Mouse (Mus musculus): ENCODE measurements around the gene Prkci.

The Prkci gene

DNA sequence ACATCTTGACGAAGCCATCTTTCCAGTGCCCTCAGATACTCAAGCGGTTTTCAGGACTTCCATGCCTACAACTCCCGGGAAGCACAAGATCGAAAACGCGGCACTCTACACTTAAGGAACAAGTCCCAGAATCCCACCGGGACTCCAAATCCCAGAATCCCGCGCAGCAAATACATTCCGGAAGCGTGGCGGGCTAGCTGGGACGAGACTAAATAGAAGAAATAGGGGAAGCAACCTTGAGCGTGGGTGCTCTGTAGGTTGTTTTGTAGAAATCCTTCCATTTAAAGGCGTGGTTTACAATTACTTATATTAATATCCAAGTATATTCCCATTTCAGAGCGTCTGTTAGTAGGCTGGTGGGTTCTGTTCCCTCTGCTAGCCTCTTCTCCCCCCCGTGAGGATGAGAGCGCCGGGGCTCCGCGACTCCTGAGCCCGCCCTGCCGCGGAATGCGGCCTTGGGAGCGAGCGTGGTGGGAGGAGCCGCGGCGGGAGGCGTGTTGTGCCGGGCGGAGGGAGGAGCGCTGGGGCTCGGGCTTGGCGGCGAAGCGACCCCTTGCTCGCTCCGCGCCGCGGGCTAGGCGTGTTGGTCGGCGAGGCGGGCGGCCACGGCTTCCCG is at the start of gene Prkci:
Gene Prkci, plus strand, starts transcription at position 465 of the 616 bp plus-strand sequence.
- peak; percentile 95 for DNase-seq (ENCODE audit: low spot score)

DNA sequence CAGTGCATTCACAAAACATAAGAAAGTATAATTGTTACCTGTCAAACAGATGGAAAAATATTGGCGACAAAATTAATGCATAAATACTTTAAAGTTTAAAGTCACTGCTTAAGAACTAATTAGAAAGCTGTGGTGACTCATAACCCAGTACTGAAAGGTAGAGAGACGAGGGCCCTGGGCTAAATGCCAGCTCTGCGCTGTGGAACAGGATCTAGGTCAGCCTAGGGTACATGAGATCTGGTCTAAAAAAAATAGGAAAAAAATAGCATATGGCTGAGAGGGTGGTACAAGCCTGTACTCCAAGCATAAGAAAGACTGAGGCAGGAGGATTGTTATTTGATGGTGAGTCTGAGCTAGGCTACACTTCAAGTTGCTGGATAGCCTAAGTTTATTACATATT is 43.9 kb upstream of the Prkci start:
- DNase-seq (ENCODE audit: low spot score): no peak

DNA sequence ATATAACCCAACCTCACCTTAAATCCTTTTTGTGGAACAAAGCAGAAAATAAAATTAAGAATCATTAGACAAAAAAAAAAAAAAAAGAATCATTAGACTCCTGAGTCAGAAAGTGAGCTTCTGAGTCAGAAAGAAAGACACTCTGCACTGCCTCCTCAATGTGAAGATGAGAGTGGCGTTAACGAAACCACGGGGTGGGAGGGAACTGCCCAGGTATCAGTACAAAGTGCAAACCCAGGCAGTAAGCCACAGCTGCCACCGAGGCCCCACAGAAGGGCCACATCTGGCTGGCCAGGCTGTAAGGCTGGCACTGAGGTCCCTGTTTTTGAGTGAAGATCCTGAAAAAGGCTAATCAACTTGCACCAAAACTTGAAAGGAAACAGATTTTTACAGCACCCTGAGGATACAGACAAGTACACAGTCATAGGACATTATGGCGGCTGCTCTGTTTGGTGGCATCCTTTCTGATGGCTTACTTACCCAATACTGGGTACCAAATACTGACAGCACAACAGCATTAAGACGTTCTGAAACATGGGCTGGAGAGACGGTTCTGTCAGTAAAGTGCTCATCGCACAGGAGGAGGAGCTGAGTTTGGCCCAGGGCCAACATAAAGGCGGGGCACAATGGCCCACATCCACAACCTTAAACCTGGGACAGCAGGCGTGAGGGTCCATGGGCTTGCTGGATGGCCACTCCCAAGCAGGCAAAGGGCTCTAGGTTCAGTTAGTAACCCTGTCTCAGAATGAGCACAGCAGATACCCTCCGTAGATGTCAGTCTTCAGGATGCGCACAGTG is 43.1 kb upstream of the Prkci start:
- DNase-seq (ENCODE audit: low spot score): no peak

DNA sequence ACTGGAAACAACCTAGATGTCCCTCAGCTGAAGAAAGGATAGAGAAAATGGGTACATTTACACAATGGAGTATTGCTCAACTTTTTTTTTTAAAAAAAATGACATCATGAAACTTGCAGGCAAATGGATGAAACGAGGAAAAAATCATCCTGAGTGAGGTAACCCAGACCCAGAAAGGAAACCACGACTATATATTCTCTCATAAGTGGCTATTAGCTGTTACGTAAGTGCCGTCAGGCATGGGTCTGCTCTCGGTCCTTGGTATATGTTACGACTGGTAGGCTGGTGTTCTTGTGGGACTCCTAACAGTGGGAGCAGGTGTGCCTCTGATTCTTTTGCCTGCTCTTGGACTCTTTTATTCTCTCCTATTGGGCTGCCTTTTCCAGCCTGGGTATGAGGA is 39.2 kb upstream of the Prkci start:
- DNase-seq (ENCODE audit: low spot score): no peak

DNA sequence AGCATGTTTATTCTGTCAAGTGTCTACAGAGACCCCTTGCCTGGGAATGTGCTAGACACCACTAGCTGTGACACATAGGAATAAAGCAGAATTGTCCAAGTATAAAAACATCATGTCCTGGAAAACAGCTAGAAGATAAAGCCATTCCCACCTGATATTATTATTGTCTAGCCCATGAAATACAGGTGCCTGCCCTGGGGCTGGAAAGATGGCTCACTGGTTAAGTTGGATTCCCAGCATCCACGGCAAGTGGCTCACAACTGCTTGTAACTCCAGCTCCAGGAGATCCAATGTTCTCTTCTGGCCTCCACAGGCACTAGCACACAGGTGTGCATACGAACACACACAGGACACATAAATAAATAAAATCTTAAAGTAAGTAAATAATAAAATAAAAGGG is 36.8 kb upstream of the Prkci start:
- no peak for DNase-seq (ENCODE audit: low spot score)

DNA sequence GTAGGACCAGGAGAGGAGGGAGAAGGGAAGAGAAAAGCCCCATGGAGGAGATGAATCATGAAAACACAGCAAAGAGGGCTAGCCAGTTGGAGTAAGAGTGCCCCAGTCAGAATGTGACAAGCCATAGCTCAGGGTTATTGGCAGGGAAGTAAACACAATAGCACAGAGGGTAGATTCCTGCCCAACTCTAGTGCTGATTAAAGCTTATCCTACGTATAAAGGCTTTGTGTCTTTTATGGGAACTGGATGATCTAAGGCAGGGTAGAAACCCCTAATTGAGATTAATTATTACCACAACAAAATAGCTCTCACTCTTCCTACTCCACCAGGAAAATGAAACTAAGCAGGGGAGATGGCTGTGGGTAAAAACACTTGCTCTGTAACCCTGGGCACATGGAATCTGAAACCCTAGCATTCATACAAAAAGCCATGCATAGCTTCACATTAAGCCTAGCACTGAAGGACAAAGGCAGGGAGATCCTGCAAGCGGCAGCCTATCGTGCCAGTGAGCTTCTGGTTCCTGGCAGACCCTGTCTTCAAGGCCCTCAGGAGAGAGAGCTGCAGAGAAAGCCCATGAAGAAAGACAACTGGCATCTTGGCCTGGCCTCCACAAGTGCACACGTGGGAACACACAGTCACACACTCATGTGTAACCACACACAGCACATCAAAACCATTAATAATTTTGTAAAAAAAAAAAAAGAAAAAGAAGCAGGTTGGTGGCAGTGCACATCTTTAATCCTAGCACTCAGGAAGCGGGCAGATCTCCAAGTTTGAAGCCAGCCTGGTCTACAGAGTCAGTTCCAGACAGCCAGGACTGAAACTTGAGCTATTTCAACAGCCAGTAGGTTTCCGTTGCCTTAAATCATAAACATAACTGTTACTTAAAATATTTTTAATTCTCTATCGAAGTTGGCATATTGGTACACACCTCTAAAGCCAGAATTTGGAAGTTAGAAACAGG is 35.4 kb upstream of the Prkci start:
- no peak for DNase-seq (ENCODE audit: low spot score)

DNA sequence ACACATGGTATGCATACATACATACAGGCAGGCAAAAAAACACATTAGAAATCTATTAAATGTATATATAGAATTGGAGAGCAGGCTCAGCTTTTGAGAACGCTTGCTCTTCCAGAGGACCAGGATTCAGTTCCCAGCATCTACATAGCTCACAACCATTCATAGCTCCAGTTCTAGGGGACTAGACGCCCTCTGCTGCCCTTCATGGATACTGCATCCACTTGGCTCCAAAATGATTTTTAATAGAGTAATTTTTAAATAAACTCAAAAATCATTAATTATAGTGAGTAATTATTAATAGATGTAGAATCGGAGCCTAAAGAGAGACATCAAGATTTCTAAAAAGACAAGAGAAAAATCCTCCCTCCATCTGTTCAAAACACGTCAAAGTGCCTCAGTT is 32.4 kb upstream of the Prkci start:
- DNase-seq (ENCODE audit: low spot score): no peak

DNA sequence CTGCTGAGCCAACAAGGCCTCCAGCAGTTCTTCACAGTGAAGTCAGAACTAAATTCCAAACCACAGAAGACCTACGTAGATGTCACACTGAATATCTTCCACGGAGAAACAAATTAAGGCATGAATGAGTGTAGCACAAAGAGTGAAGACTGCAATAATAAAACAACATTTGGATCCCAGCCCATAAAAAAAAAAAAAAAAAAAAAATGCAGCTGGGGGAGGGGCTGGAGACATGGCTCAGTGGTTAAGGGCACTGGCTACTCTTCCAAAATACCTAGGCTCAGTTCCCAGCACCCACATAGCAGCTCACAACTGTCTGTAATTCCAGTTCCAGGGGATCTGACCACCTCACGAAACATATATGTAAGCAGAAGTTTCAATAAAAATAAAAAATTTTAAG is 31.3 kb upstream of the Prkci start:
- no peak for DNase-seq (ENCODE audit: low spot score)

DNA sequence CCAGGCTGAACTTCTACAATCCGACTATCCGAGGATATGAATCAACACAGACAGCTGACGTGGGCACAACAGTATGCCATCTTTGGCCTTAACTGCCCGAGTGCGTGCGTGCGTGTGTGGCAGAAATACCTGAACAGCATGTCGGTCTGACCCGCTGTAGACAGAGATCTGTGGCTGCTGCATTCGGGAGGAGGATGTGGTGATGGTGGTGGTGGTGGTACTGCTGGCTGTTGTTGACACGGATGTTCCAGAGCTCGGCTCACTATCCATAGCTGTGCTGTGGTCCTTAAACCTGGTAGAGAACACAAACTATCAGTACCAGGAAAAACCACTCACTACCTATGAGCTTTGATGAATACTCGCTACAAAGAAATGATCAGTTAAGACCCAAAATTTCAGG is 29.9 kb upstream of the Prkci start:
- no peak for DNase-seq (ENCODE audit: low spot score)

DNA sequence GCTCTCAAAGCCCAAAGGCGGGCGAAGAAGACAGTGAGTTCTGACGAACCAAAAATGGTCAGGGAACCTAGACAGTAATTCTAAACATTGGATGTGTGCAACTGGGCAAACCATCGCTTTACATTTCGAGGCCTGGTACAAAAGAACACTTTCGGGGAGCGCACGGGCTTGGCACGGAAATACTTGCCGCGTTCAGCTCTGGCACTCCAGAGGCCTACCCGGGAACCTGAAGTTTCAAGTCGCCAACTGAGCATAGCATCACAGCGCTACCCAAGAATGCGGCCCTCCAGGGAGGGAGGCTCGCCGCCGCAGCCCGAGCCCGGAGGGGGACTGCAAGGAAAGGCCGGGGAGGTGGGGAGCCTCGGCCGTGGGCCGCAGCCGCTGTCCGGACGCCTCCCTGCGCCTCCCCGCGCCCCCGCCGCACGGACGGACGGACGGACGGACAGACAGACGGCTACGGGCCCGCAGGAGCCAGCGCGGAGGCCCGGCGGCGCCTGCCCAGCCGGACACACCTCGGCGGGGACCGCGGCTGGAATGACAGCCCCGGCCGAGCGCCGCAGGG is 26.9 kb upstream of the Prkci start:
- peak; percentile 50 for DNase-seq (ENCODE audit: low spot score)

DNA sequence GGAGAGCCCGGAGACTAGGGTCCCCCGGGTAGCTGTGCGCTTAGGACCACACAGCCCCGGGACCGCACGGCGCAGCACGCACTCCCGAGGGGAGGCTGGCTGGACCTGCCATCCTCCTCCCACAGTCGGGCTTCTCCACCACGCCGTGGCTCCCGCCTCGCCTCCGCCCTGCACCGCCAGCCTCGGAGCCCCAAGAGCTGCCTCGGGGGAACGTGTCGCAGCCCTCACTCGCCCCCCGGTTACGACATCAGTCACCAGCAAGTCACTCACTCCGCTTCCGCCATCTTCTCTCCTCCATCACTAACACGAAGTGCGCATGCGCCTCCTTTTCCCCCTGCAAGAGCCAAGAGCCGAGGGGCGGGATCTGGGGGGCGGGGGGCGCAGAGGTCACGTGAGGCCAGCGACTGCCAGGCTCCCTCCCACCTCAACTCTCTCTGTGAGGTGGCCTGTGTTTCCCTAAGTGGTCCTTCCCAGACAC is 26.4 kb upstream of the Prkci start, which contains the start of gene Phc3:
Gene Phc3, minus strand, starts transcription at position 312 of the 478 bp plus-strand sequence.
- DNase-seq (ENCODE audit: low spot score): peak; percentile 93

DNA sequence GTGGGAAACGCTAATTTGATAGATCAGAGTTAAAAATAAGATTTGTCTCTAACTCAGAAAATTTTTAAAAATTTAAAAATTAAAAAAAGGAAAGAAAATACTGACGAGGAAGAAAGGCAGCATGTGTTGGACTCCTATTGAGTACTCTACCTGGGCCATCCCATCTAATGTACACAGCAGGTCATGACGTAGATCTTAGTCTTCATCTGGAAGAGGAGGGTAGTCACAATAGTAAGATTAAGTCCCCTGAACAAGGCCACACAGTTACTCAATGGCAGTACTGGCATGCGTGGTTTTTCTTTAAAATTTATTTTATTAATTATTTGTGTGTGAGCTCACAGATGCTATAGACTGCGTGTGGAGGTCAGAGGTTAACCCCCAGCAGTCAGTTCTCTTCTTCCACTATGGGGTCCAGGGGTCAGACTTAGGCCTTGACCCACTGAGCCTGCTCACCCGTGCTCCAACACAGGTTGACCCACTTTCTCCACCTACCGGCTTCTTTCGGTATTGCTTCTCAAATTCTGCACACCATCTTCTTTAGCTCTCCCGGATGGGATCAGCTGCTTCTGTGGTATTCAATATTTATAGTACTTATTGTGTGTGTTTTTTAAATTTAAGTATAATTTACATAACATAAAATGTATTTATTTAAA is 20.3 kb upstream of the Prkci start:
- peak; percentile 79 for DNase-seq (ENCODE audit: low spot score)

DNA sequence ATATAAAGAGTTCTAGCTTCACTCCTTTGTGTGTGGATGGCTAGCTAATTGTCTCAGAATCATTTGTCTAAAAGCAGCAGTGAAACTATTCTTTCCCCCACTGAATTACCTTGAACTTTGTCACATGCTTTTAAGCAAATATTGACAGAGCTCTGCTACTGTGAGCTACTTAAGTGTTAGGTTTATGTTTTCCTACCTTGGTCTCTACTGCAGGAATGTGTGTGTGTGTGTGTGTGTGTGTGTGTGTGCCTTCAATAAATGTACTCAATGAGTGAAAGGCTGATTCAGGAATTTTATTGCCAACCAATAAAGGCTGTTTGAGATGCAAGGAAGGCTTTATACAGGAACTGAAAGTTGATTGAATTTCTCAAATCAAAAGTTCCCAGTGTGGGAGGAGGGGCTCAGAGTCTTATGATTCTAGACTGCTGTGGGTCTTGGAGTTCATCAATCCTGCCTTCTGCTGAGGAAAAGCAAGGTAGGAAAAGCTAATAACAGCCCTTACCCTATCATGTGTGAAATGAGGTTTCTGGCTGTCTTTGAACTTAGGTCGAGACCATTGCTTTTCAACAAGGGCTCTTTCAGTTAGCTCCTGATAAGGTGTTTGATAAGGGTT is 18.4 kb upstream of the Prkci start:
- DNase-seq (ENCODE audit: low spot score): peak; percentile 63

DNA sequence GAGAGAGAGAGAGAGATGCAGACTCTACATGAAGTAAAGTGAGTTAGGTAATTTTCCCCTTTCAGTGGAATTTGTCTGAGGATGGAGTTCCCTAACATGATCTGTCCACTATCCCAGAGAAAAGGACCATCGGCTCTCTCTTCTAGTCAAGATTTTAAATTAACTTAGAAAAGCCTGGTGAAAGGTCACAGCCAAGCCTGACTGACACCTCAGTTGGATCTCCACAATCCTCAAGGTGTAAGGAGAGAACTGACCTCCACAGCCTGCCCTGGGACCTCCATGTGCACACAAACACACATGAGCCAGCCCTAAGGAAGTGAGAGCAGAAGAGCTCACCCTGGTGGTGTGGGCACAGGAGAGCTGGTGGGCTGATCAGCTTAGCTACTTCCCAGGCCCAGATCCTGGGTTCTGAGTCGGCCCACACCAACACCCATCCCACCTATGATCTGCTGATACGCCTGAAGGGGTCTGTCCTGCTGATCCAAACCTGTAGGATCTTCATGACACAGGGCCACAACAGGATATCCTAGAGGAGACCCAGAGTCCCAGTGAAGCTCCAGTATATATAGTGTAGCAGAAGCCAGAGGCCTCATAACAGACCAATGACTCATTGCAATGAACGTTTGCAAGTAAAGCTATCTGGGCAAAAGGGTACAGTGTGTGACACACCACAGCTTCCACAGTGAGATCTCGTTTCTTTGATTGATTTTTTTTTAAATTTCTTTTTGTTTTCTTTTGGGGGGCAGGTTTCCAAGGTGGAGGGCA is 13.7 kb upstream of the Prkci start:
- no peak for DNase-seq (ENCODE audit: low spot score)

DNA sequence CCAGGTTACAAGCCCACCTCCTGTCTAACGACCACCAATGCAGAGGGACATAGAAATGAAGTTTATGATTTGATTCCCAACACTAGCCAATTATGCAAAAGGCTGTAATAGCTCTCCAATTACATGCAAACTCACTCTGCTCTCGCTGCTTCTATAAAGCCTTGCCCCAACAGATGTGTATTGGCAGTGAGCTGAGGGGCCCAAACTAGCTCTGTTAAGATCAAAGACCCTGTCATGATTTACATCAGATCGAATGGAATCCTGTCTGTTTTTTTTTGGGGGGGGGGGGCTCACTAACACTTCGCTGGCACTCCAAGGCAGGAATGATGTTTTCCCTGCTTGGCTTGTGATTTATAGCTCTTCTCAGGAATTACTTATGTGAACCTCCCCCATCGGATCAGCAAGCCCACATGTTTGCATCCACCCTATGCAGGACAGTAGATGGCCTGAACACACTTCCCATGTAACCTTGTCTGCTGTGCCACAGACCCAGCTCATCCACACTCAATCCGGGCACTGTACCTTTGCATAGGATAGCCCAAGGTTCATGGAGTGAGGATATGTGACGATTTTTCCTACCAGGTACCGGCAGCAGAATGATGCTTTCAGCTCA is 12.5 kb upstream of the Prkci start:
- DNase-seq (ENCODE audit: low spot score): no peak

DNA sequence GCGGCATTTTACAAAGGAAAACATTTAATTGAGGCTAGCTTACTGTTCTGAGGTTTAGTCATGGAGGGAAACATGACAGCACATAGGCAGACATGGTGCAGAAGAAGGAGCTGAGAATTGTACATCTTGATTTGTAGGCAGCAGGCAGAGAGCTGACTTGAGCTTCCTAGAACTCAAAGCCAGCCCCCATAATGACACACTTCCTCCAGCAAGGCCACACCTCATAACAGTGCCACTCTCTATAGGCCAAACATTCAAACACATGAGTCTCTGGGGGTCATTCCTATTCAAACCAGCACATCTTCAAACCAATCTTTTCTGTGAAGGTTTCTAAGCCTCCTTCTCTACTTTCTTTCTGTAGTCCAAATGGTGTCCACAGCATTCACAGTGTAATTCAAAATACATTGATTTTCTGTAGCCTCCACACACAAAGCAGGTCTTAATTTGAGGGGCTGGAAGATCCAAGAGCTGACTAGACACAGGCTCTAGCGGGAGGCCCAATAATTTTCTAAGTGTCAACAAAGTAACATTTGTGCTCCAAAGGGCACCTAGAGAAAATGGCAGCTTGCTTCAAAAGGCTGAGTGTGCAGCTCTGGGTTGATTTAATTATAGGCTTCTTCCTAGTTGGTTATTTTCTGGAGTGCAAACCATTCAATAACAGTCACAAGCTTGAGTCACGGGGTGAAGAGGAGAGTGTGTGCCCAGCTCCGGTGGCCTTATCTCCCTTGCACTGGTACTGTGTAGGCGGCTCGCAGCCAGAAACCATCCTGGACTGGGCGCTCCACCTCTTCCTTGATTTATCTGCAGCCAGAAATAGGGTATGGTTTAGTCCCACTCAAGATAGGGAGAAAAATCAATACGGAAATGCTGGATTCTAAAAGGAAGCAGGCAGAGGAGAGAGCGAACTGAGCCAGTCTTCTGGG is 7.9 kb upstream of the Prkci start:
- no peak for DNase-seq (ENCODE audit: low spot score)

DNA sequence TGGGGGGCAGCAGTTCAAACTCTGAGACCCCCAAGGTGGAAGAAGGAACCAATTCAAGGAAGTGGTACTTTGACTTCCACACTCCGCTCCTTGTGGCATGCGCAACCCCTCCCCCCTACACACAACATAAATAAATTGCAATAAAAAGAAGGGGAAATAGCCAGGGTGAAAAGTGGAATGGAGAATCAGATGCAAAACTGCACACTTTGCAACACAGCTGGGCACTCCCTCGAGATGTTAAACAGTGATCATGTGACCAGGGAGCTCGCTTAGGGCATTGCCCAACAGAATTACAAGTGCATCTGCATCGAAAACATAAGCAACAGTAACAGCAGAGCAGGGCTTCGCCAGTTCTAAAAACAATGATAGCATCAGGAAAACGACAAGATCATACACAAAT is 3.4 kb upstream of the Prkci start:
- no peak for DNase-seq (ENCODE audit: low spot score)

DNA sequence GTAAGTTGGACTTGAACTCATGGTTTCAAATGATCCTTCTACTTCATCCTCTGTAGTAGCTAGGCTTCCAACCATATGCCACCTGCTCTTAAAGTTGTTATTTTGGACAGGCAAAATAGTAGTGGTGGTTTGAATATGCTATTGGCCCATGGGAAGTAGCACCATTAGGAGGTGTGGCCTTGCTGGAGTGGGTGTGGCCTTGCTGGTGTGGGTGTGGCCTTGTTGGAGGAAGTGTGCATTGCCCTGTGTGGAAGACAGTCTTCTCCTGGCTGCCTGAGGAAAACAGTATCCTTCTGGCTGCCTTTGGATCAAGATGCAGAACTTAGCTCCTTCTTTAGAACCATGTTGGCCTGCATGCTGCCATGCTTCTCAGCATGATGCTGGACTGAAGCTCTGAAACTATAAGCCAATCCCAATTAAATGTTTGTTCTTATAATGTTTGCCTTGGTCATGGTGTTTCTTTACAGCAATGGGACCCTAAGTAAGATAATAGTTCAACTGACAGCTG is 2.4 kb upstream of the Prkci start:
- DNase-seq (ENCODE audit: low spot score): no peak

DNA sequence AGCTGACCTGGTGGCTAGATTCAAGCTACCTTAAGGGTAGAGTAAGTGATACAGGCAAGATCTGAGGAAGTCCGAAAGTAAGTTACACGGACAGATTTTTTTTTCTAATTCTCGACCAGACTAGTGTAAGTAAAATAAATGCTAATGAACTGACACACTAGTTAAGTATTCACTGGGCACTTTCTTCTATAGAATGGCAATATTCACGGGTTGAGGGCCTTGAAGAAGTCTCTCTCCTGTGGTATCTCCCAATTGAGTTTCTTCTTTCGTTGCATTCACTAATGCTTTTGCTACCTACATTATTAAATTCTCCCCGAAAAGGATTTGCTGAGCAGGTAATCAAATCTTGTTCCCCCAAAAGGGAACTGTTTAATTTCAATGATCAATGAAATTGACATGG is 688 bp upstream of the Prkci start:
- DNase-seq (ENCODE audit: low spot score): no peak
